Mouse (Mus musculus) hindbrain, embryonic 11.5 days (tissue): Measurements from ENCODE around the gene Defb21. TPM values are rescaled to one million over a fixed set of nuclear protein-coding genes. Genes with fewer than 3 reads are reported as not detected.
A peak's percentile ranks its signal among the peaks of the same experiment; 100 is the strongest.

Experiments used
- ATAC-seq: fragments of 200-750 bp; cut with Nextera tagmentation; 2 replicates; pipeline ENCODE4 v1.8.0; 2017; ENCODE audit warnings: mild to moderate bottlenecking, moderate TSS enrichment, moderate library complexity; ENCODE audit not compliant: low FRiP score
- DNase-seq: peaks from one replicate; pipeline ENCODE4 v3.0.0-alpha.2; 2015; ENCODE audit warnings: low spot score
- H3K27ac ChIP-seq: fragments of 300-500 bp; sonication (generic); 2 replicates; pipeline ENCODE4 v1.5.1; 2014; ENCODE audit warnings: mild to moderate bottlenecking, low read depth, low read length
- H3K27me3 ChIP-seq: fragments of 300-500 bp; sonication (generic); 2 replicates; pipeline ENCODE4 v1.6.1; 2014; ENCODE audit warnings: mild to moderate bottlenecking, low read length, moderate library complexity, mixed read lengths; ENCODE audit not compliant: control insufficient read depth, insufficient read depth
- H3K36me3 ChIP-seq: fragments of 300-500 bp; sonication (generic); 2 replicates; pipeline ENCODE4 v1.6.1; 2014; ENCODE audit warnings: mild to moderate bottlenecking, low read length, moderate library complexity, mixed read lengths; ENCODE audit not compliant: control insufficient read depth, insufficient read depth
- H3K4me1 ChIP-seq: fragments of 300-500 bp; sonication (generic); replicated peaks from 2 replicates; pipeline ENCODE4 v1.6.1; 2014; ENCODE audit warnings: low read length, mixed read lengths; ENCODE audit not compliant: control insufficient read depth, insufficient read depth
- H3K4me2 ChIP-seq: fragments of 300-500 bp; sonication (generic); replicated peaks from 2 replicates; pipeline ENCODE4 v1.6.1; 2014; ENCODE audit warnings: mild to moderate bottlenecking, low read depth, low read length
- H3K4me3 ChIP-seq: fragments of 300-500 bp; sonication (generic); 2 replicates; pipeline ENCODE4 v1.5.1; 2014; ENCODE audit warnings: low read depth, low read length
- H3K9ac ChIP-seq: fragments of 300-500 bp; sonication (generic); 2 replicates; pipeline ENCODE4 v1.6.1; 2014; ENCODE audit warnings: low read depth, low read length
- H3K9me3 ChIP-seq: fragments of 300-500 bp; sonication (generic); 2 replicates; pipeline ENCODE4 v1.6.1; 2016; ENCODE audit warnings: low read length; ENCODE audit not compliant: control insufficient read depth
- WGBS: fragments of 180-500 bp; shearing (Covaris S2); extraction: QIAGEN DNeasy Blood & Tissue Kit; methylation state at CpG from one replicate; pipeline ENCODE4 v1.1.7; 2014; 5-methylcytosine and 5-hydroxymethylcytosine counted together
- polyA plus RNA-seq: library from polyadenylated mRNA; unstranded; fragments of >200 nt; fragmentation: Nextera tagmentation; extraction: Ambion mirVana; gene quantifications from 2 replicates; pipeline ENCODE4 v1.2.1, GENCODE M21; 2014

Gene Defb21
- polyA plus RNA-seq = not detected in 2 replicates

- no peaks in the 10 kb centered on the region for H3K36me3 ChIP-seq
- H3K9me3 ChIP-seq = no peaks in the 10 kb centered on the region
- 66% methylated on average over 11 of the region's 11 CpGs for WGBS
- H3K27me3 ChIP-seq = no peaks in the 10 kb centered on the region
- DNase-seq (peak; percentile 10), ATAC-seq (no peak)
- no peak within 1 kb of the TSS for H3K9ac ChIP-seq
- no peak within 1 kb of the TSS for H3K4me2 ChIP-seq
- no peak within 1 kb of the TSS for H3K27ac ChIP-seq
- no peaks in the 10 kb centered on the region for H3K4me1 ChIP-seq
- no peak within 1 kb of the TSS for H3K4me3 ChIP-seq
Measured at GRCm38 (mm10) chr2:152572114-152572794, at the start of gene Defb21. Defb21 (plus strand) TSS chr2:152572744.

- H3K27ac ChIP-seq = no peak within 1 kb of the TSS
- DNase-seq (no peak), ATAC-seq (no peak)
- WGBS = 61% methylated on average over 13 of the region's 13 CpGs
- H3K4me3 ChIP-seq = no peak within 1 kb of the TSS
- no peaks in the 10 kb centered on the region for H3K27me3 ChIP-seq
- H3K9ac ChIP-seq = no peak within 1 kb of the TSS
- H3K4me1 ChIP-seq = no peaks in the 10 kb centered on the region
- no peak within 1 kb of the TSS for H3K4me2 ChIP-seq
- no peaks in the 10 kb centered on the region for H3K9me3 ChIP-seq
- H3K36me3 ChIP-seq = no peaks in the 10 kb centered on the region
Measured at GRCm38 (mm10) chr2:152539944-152540710, 32.4 kb upstream of the Defb21 start, which contains the start of gene Defb29. Defb29 (minus strand) TSS chr2:152540098.

GRCm38 (mm10) chr2:152541979-152542378 is 30.6 kb upstream of the Defb21 start:
- H3K9me3 ChIP-seq = no peaks in the 10 kb centered on the region
- DNase-seq (no peak), ATAC-seq (no peak)
- H3K4me2 ChIP-seq = no peak overlapping the region
- no peak overlapping the region for H3K27ac ChIP-seq
- 88% methylated on average over 9 of the region's 9 CpGs for WGBS
- no peaks in the 10 kb centered on the region for H3K36me3 ChIP-seq
- H3K4me3 ChIP-seq = no peak overlapping the region
- H3K4me1 ChIP-seq = no peaks in the 10 kb centered on the region
- H3K9ac ChIP-seq = no peak overlapping the region
- H3K27me3 ChIP-seq = no peaks in the 10 kb centered on the region

- ATAC-seq (no peak), DNase-seq (no peak)
- H3K4me2 ChIP-seq = no peak overlapping the region
- H3K4me1 ChIP-seq = no peaks in the 10 kb centered on the region
- no peak overlapping the region for H3K27ac ChIP-seq
- no peak overlapping the region for H3K4me3 ChIP-seq
- 70% methylated on average over 2 of the region's 2 CpGs for WGBS
- H3K36me3 ChIP-seq = no peaks in the 10 kb centered on the region
- no peaks in the 10 kb centered on the region for H3K9me3 ChIP-seq
- no peak overlapping the region for H3K9ac ChIP-seq
- no peaks in the 10 kb centered on the region for H3K27me3 ChIP-seq
Measured at GRCm38 (mm10) chr2:152542897-152543296, 29.6 kb upstream of the Defb21 start.

- H3K4me1 ChIP-seq = no peaks in the 10 kb centered on the region
- no peaks in the 10 kb centered on the region for H3K27me3 ChIP-seq
- no peak overlapping the region for H3K27ac ChIP-seq
- WGBS = 87% methylated on average over 4 of the region's 4 CpGs
- DNase-seq (no peak), ATAC-seq (no peak)
- H3K9ac ChIP-seq = no peak overlapping the region
- H3K9me3 ChIP-seq = no peaks in the 10 kb centered on the region
- no peak overlapping the region for H3K4me3 ChIP-seq
- H3K4me2 ChIP-seq = no peak overlapping the region
- no peaks in the 10 kb centered on the region for H3K36me3 ChIP-seq
Measured at GRCm38 (mm10) chr2:152543478-152543877, 29.1 kb upstream of the Defb21 start.

- no peak overlapping the region for H3K4me3 ChIP-seq
- no peaks in the 10 kb centered on the region for H3K27me3 ChIP-seq
- H3K4me2 ChIP-seq = no peak overlapping the region
- no peak overlapping the region for H3K27ac ChIP-seq
- H3K36me3 ChIP-seq = no peaks in the 10 kb centered on the region
- H3K9me3 ChIP-seq = no peaks in the 10 kb centered on the region
- no peaks in the 10 kb centered on the region for H3K4me1 ChIP-seq
- ATAC-seq = no peak
- H3K9ac ChIP-seq = no peak overlapping the region
- peak; percentile 56 for DNase-seq
- WGBS = 23% methylated on average over 4 of the region's 4 CpGs
Measured at GRCm38 (mm10) chr2:152544691-152545090, 27.9 kb upstream of the Defb21 start.

GRCm38 (mm10) chr2:152548124-152548523 is 24.4 kb upstream of the Defb21 start:
- H3K4me2 ChIP-seq = no peak overlapping the region
- no peak for ATAC-seq
- H3K4me3 ChIP-seq = no peak overlapping the region
- H3K36me3 ChIP-seq = no peaks in the 10 kb centered on the region
- 76% methylated on average over 5 of the region's 5 CpGs for WGBS
- no peaks in the 10 kb centered on the region for H3K27me3 ChIP-seq
- no peak for DNase-seq
- H3K27ac ChIP-seq = no peak overlapping the region
- no peaks in the 10 kb centered on the region for H3K9me3 ChIP-seq
- no peaks in the 10 kb centered on the region for H3K4me1 ChIP-seq
- H3K9ac ChIP-seq = no peak overlapping the region

GRCm38 (mm10) chr2:152553774-152554423 is 18.6 kb upstream of the Defb21 start:
- Histone ChIP-seq H3K4me1 (no peaks in the 10 kb centered on the region), H3K9ac (no peak overlapping the region), H3K9me3 (no peaks in the 10 kb centered on the region), H3K36me3 (no peaks in the 10 kb centered on the region), H3K4me2 (no peak overlapping the region), H3K27me3 (no peaks in the 10 kb centered on the region), H3K27ac (no peak overlapping the region), H3K4me3 (no peak overlapping the region)
- WGBS = 15% methylated on average over 16 of the region's 16 CpGs
- peak; percentile 84 for DNase-seq
- ATAC-seq = no peak
